Mouse (Mus musculus): Measurements from ENCODE around the gene 4933430I17Rik.

DNA sequence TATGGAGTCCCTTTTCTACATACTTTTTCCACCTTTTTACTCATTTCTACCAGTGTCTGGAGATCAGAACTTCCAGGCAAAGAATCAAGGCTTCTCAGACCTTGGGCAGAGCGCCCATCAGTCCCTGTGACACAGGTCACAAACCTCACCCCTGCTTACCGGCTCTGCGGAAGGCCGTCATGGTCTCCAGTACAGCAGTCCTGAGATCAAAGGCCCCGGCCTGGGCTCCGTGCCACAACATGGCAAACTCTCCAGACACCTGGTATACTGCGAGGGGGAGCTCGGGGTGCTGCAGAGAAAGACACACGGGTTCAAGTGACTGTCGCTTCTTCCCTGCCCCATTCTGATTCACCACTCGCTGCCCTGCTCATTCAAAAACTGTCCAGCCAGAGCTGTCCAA is 15.2 kb upstream of the 4933430I17Rik start:
- TF ChIP-seq CTCF (IDR thresholded peaks at IDR 0.05; ENCODE audit: low read depth, low read length) (no peak), POLR2A (IDR thresholded peaks at IDR 0.05; ENCODE audit: insufficient read depth, low read length) (no peak), EP300 (IDR thresholded peaks at IDR 0.05; ENCODE audit: insufficient read depth, low read depth, low read length) (no peak)
